Mouse (Mus musculus): ENCODE results near the gene Tbck.

Tbck gene

GRCm38 (mm10) chr3:132835118-132835794 lies 151.3 kb downstream of the Tbck start:
- no peak for DNase-seq

GRCm38 (mm10) chr3:132837134-132837533 lies 153.2 kb downstream of the Tbck start:
- no peak for DNase-seq

- DNase-seq: no peak
Measured at GRCm38 (mm10) chr3:132838656-132839417, 154.9 kb downstream of the Tbck start.

DNA sequence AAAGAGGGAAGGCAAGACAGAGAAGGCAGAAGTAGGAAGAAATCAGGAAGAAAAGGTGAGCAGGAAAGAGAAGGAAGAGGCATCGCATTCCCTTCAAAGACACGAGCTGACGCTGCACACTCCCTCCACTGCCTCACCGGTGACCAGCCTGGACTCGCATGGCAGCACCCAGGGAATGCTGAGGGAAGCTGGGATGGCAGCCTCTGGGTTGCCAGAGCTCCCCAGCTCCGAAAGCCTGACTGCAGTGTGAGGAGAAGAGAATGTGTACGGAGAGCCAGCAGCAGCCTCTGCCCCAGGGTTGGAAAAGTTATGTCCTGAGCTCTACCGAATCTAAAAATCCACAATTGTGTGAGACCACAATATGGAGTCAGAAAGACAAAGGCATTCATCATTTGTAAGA lies 155.6 kb downstream of the Tbck start:
- DNase-seq: no peak

DNA sequence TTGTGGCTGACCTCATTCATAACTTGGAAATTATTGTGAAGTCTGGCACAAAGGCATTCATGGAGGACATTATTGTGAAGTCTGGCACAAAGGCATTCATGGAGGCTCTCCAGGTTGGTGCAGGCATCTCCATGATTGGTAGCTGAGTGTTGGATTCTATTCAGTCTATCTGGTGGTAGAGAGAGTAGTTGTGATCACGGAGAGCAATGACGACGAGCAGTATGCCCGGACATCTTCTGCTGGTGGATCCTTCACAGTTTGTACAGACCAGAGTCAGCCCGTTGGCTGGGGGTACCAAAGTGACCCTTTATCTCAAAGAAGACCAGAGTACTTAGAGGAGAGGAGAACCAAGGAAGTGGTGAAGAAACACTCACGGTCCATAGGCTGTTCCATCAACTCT lies 158.7 kb downstream of the Tbck start:
- DNase-seq: no peak

GRCm38 (mm10) chr3:132849669-132850068 lies 165.7 kb downstream of the Tbck start:
- no peak for DNase-seq

- no peak for DNase-seq
Measured at GRCm38 (mm10) chr3:132850431-132850830, 166.5 kb downstream of the Tbck start.

DNA sequence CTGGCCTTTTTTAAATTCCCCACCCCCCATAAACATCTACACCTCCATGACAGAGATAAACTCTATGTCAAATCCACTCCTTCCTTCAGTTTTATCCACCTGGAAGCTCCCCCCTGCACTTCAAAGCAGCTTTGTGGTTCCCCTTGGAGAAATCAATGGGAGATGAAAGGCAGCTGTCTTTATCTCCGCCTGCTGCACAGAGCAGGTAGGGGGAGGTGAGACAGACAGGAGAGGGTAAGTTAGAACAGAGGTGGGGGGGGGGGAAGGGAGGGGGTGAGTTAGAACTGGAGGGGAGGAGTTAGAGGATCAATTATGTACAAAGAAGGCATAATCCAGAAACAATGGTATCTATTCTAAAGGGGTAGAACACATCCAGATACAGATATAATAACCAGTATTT lies 167.5 kb downstream of the Tbck start:
- DNase-seq: no peak

DNA sequence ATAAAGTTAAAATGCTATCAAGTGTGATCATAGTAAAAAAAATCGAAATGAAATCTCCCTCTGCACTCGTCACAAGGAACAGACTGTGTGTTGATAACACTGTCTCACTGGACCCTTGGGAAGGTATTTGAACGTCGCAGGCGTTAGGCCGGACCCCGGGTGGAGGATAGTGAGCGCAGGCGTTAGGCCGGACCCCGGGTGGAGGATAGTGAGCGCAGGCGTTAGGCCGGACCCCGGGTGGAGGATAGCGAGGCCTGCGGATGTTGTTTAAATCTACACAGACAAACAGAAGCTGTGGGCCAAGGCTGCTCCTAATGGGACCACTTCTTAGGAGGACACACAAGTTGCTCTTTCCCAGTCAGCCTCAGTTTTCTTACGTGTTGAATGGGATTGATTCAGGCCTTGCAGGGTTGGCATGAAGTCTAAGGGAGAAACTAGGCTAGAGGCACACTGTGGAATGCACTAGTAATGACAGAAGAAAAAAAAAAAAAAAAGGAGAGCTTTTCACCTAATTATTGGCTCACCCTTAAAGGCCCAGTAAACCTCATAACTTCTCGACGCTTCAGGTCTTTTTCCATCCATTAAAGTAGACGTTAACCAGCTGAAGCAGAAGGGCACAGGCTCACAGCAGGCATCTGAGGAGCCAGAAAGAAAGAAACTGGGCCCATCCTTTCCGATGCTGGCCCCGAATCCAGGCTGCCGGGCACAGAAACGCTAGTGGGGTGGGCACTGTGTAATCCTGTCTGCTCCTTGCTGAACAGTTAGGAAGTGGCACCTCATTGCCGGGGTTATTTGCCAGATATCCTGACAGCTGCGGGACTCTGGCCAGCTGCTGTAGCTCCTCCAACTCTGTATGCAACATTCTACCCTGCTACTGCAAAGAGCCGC lies 168.1 kb downstream of the Tbck start:
- DNase-seq: no peak

DNA sequence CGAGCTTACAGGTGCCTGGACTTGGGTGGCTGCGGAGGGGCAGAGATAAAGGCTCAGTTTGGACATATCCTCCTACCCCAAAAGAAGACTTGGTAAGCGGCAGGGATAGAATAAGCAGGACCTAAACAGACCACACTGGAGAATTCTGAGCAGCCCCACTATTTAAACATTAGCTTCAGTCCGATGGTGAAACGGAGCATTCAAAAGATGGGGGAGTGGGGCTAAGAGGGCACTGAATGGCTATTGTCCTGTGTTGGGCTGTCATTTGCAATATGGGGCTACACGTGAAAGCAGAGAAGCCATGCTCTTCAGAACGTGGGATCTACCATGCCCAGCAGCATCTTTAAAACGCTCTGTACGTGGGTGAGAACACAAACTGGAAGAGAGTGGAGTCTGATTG lies 170.3 kb downstream of the Tbck start:
- no peak for DNase-seq

DNA sequence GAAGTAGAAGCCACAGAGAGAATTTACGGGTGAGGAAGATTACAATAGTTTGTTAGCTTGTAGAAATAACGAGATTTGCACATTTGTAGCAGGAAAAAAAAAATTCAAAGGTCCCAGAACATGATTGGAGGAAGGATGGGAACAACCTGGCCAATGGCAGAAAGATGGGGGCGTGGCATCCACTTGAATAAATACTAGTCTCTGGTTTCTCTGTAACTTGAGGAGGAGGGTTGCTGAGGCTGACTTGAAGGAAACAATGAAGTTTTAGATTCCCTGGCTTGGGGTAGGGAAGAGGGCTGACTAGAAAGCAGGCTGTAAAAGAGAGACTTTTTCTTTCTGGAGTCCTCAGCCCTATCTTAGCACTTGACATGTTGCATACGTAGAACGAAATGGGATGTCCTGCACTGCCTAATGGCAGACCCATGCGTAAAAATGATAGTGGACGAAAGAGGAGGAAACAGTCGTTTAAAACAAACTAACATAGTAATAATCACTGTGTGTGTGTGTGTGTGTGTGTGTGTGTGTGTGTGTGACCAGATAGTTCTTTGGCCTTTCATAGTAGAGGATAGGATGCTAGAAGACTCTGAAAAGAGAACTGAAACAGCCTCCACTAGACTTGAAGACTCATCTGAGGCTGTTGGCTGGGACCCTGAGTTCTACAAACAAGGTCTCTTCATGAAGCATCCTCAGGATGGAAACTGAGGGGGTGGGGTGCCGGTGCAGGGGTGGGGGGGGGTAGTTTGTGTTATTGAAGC lies 171.7 kb downstream of the Tbck start:
- DNase-seq: no peak

GRCm38 (mm10) chr3:132856651-132857050 lies 172.7 kb downstream of the Tbck start:
- no peak for DNase-seq

DNA sequence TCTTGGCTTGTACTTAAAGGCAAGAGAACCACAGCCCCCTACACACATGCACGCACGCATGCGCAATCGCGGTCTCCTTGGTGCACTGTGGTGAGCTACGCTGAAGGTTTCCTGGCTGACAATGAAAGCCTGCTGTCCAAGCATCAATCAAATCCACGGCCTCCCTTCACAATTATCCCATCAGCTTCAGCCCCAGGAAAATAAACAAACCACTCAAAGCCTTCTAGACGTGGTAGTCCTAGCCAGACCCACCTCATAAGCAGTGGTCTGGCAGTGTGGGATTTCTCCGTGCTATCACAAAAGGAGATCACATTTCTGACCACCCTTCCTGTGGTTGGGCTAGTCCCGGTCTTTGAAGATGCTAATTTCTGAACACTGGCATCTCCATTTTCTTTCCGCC lies 174.9 kb downstream of the Tbck start:
- peak; percentile 65 for DNase-seq

DNA sequence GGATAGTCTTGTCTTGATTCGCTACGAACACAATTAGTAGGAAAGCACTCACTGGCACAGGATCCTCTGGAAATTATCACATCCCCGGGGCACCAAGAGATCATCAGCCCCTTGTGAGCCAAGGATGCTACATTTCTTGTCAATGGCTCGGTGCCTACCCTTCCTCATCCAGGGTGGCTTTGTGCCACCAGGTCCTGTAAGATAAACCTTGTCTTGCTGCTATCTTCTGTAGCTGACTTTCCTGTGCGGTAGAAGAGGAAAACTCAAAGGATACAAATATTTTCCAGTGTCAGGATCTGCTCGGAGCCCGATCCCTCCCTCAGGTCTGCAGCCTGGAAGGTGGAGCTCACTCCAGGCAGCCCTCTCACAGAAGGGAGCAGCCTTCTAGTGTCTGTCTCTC lies 175.6 kb downstream of the Tbck start:
- no peak for DNase-seq

GRCm38 (mm10) chr3:132860796-132861195 lies 176.9 kb downstream of the Tbck start:
- no peak for DNase-seq

DNA sequence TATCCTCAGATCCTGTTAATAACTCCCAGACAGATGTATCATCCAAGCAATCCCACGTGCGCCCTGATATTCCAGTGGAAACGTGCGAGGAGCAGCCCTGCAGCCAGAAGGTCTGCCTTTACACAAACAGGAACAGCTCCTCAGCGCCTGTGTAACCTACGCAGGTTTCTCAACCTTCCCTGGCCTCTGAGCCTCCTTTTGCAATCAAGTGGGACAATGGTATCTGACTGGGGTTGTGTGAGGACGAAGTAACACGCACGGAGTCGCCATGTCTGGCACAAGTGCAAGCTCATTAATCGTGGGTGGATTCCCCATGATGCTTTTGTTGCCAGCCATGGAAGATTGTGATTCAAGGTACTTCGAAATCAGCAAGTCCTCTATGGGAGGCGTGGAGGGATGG lies 179.9 kb downstream of the Tbck start:
- no peak for DNase-seq

GRCm38 (mm10) chr3:132864329-132864919 lies 180.5 kb downstream of the Tbck start:
- no peak for DNase-seq

DNA sequence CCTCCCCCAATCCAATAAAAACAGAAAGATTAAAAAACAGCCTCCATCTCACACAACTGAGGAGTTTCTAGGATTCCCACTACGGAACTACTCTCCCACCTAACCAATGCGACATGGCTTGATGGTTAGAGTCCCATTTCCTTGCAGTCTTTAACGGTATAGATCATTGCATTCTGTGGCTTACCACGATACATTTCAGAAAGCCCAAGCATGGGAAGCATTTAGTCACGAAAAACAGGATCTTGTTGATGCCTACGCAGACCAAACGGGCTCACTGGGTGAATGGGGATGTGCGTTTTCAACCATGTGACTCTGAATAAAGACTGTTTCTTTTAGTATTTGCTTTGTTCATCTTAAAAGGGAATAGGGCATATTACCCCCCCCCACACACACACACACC lies 181.0 kb downstream of the Tbck start:
- no peak for DNase-seq

GRCm38 (mm10) chr3:132865596-132865995 lies 181.7 kb downstream of the Tbck start:
- no peak for DNase-seq

DNA sequence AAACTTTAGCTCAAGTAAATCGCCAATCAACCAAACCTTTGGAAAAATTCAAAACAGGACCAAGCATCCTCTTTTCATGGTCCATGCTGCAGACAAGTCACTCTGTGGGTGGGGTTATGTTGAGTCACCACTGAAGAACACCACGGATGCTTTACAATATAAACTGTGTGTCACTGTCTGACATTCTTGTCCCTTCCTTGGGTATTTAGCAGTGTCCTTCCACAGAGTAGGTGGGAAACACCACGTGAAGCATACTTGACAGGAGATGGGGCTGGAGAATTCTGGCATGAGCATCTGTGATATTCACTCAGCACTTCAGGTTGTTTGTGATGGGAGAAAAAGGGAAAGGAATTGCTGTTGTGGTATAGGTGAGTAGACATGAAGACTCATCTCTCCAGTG lies 183.0 kb downstream of the Tbck start:
- DNase-seq: no peak

DNA sequence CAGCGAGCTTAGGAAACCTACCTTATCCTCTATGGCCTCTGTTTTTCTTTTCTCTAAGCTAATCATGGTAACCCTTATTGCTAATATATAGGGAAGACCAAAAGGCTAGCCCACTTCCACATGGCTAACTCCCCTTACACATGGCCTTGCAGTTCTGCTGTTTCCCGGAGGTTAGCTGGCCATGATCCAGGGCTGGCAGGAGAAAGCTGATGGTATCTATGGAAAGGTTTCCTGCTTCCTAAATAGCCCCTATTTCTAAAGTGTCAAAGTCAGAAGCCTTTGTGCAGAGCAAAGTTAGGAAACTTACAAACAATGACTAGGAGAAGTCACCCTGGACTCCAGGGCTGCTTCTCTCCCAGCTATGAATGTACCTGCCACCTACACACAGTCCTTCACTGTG lies 184.9 kb downstream of the Tbck start:
- DNase-seq: no peak

DNA sequence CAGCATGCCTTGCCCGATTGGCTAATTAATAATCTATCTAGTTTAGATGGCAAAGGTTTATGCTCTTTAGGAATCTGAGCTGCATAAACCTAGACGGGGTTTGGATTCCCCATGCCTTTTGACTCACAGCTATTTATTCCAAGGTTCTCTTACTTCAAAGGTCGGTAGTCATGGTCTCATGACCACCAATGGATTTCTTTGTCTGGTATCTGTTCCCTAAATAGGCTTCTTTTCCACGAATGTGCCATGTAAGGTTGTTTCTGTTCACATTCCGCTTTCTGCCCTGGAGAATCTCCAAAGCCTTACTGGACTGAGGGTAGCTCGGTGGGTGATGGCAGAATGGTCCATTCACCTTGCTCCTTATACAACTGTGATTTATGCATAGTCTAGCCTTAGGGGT lies 186.1 kb downstream of the Tbck start:
- no peak for DNase-seq
